Mouse (Mus musculus): ENCODE results near the gene Mthfr. TPM values are rescaled to one million over a fixed set of nuclear protein-coding genes. Genes with fewer than 3 reads are reported as not detected.

Gene Mthfr
- polyA plus RNA-seq, 1 experiment from 2014 or later, result 18.7 TPM

GRCm38 (mm10) chr4:148074521-148075189, 35.8 kb downstream of the Mthfr start:
- H3K4me2 ChIP-seq (replicated peaks), result peak overlapping the region; percentile 51
- H3K9ac ChIP-seq, result no peak overlapping the region
- H3K27ac ChIP-seq, result no peak overlapping the region
- DNase-seq (ENCODE audit: low spot score), result no peak
- ATAC-seq (ENCODE audit: low FRiP score), result no peak
- no peaks in the 10 kb centered on the region for H3K36me3 ChIP-seq (replicated peaks; ENCODE audit: control insufficient read depth, insufficient read depth)
- peaks cover 3% of the 10 kb centered on the region; the same call in 1 of the 2 replicates for H3K4me1 ChIP-seq (replicated peaks; ENCODE audit: control insufficient read depth, insufficient read depth, low read length)
- 50% methylated on average over 17 of the region's 17 CpGs for whole genome bisulfite sequencing
- peak overlapping the region; percentile 22 for H3K4me3 ChIP-seq (replicated peaks; ENCODE audit: low read length)
- no peaks in the 10 kb centered on the region for H3K9me3 ChIP-seq (ENCODE audit: control insufficient read depth, low read length)
- no peaks in the 10 kb centered on the region for H3K27me3 ChIP-seq (ENCODE audit: control insufficient read depth, insufficient read depth, low read length)

GRCm38 (mm10) chr4:148075259-148075658, 36.4 kb downstream of the Mthfr start:
- peaks cover 3% of the 10 kb centered on the region; the same call in 1 of the 2 replicates for H3K4me1 ChIP-seq (replicated peaks; ENCODE audit: control insufficient read depth, insufficient read depth, low read length)
- H3K27ac ChIP-seq, result no peak overlapping the region
- H3K9ac ChIP-seq, result peak overlapping the region; percentile 31; the same call in 1 of the 2 replicates
- H3K9me3 ChIP-seq (ENCODE audit: control insufficient read depth, low read length), result no peaks in the 10 kb centered on the region
- peak; percentile 74 for DNase-seq (ENCODE audit: low spot score)
- no peaks in the 10 kb centered on the region for H3K36me3 ChIP-seq (replicated peaks; ENCODE audit: control insufficient read depth, insufficient read depth)
- ATAC-seq (ENCODE audit: low FRiP score), result no peak
- H3K27me3 ChIP-seq (ENCODE audit: control insufficient read depth, insufficient read depth, low read length), result no peaks in the 10 kb centered on the region
- 44% methylated on average over 21 of the region's 21 CpGs for WGBS
- peak overlapping the region; percentile 51 for H3K4me2 ChIP-seq (replicated peaks)
- peak overlapping the region; percentile 22 for H3K4me3 ChIP-seq (replicated peaks; ENCODE audit: low read length)

GRCm38 (mm10) chr4:148075881-148076280, 37.0 kb downstream of the Mthfr start:
- H3K4me2 ChIP-seq (replicated peaks), result no peak overlapping the region
- DNase-seq (ENCODE audit: low spot score) (no peak), ATAC-seq (ENCODE audit: low FRiP score) (no peak)
- H3K27ac ChIP-seq, result no peak overlapping the region
- H3K27me3 ChIP-seq (ENCODE audit: control insufficient read depth, insufficient read depth, low read length), result no peaks in the 10 kb centered on the region
- no peaks in the 10 kb centered on the region for H3K9me3 ChIP-seq (ENCODE audit: control insufficient read depth, low read length)
- H3K4me3 ChIP-seq (replicated peaks; ENCODE audit: low read length), result no peak overlapping the region
- no peaks in the 10 kb centered on the region for H3K36me3 ChIP-seq (replicated peaks; ENCODE audit: control insufficient read depth, insufficient read depth)
- 88% methylated on average over 6 of the region's 6 CpGs for WGBS
- peaks cover 3% of the 10 kb centered on the region; the same call in 1 of the 2 replicates for H3K4me1 ChIP-seq (replicated peaks; ENCODE audit: control insufficient read depth, insufficient read depth, low read length)
- 0 out of 2 replicates have a peak overlapping the region, but pooled peaks have one; percentile 31 for H3K9ac ChIP-seq

GRCm38 (mm10) chr4:148079212-148079611, 40.3 kb downstream of the Mthfr start:
- H3K36me3 ChIP-seq (replicated peaks; ENCODE audit: control insufficient read depth, insufficient read depth), result no peaks in the 10 kb centered on the region
- H3K4me1 ChIP-seq (replicated peaks; ENCODE audit: control insufficient read depth, insufficient read depth, low read length), result peaks cover 3% of the 10 kb centered on the region; the same call in 1 of the 2 replicates
- H3K4me3 ChIP-seq (replicated peaks; ENCODE audit: low read length), result no peak overlapping the region
- H3K27ac ChIP-seq, result no peak overlapping the region
- no peak overlapping the region for H3K4me2 ChIP-seq (replicated peaks)
- DNase-seq (ENCODE audit: low spot score) (no peak), ATAC-seq (ENCODE audit: low FRiP score) (no peak)
- H3K9me3 ChIP-seq (ENCODE audit: control insufficient read depth, low read length), result no peaks in the 10 kb centered on the region
- no peak overlapping the region for H3K9ac ChIP-seq
- H3K27me3 ChIP-seq (ENCODE audit: control insufficient read depth, insufficient read depth, low read length), result no peaks in the 10 kb centered on the region
- 64% methylated on average over 6 of the region's 6 CpGs for WGBS

GRCm38 (mm10) chr4:148079944-148080596, 41.2 kb downstream of the Mthfr start:
- H3K27ac ChIP-seq, result no peak overlapping the region
- H3K4me3 ChIP-seq (replicated peaks; ENCODE audit: low read length), result no peak overlapping the region
- ATAC-seq (ENCODE audit: low FRiP score) (no peak), DNase-seq (ENCODE audit: low spot score) (no peak)
- H3K4me1 ChIP-seq (replicated peaks; ENCODE audit: control insufficient read depth, insufficient read depth, low read length), result peaks cover 3% of the 10 kb centered on the region; the same call in 1 of the 2 replicates
- no peaks in the 10 kb centered on the region for H3K9me3 ChIP-seq (ENCODE audit: control insufficient read depth, low read length)
- H3K4me2 ChIP-seq (replicated peaks), result no peak overlapping the region
- H3K9ac ChIP-seq, result no peak overlapping the region
- no peaks in the 10 kb centered on the region for H3K27me3 ChIP-seq (ENCODE audit: control insufficient read depth, insufficient read depth, low read length)
- 87% methylated on average over 8 of the region's 8 CpGs for WGBS
- H3K36me3 ChIP-seq (replicated peaks; ENCODE audit: control insufficient read depth, insufficient read depth), result no peaks in the 10 kb centered on the region

GRCm38 (mm10) chr4:148080597-148080973, 41.7 kb downstream of the Mthfr start:
- no peak overlapping the region for H3K4me3 ChIP-seq (replicated peaks; ENCODE audit: low read length)
- ATAC-seq (ENCODE audit: low FRiP score) (no peak), DNase-seq (ENCODE audit: low spot score) (no peak)
- WGBS, result 82% methylated on average over 1 of the region's 1 CpGs
- no peak overlapping the region for H3K4me2 ChIP-seq (replicated peaks)
- no peaks in the 10 kb centered on the region for H3K4me1 ChIP-seq (replicated peaks; ENCODE audit: control insufficient read depth, insufficient read depth, low read length)
- no peaks in the 10 kb centered on the region for H3K27me3 ChIP-seq (ENCODE audit: control insufficient read depth, insufficient read depth, low read length)
- no peaks in the 10 kb centered on the region for H3K36me3 ChIP-seq (replicated peaks; ENCODE audit: control insufficient read depth, insufficient read depth)
- no peaks in the 10 kb centered on the region for H3K9me3 ChIP-seq (ENCODE audit: control insufficient read depth, low read length)
- no peak overlapping the region for H3K27ac ChIP-seq
- no peak overlapping the region for H3K9ac ChIP-seq

GRCm38 (mm10) chr4:148081201-148081600, 42.3 kb downstream of the Mthfr start:
- no peaks in the 10 kb centered on the region for H3K9me3 ChIP-seq (ENCODE audit: control insufficient read depth, low read length)
- no peak overlapping the region for H3K4me3 ChIP-seq (replicated peaks; ENCODE audit: low read length)
- H3K27me3 ChIP-seq (ENCODE audit: control insufficient read depth, insufficient read depth, low read length), result no peaks in the 10 kb centered on the region
- DNase-seq (ENCODE audit: low spot score) (no peak), ATAC-seq (ENCODE audit: low FRiP score) (no peak)
- no peak overlapping the region for H3K9ac ChIP-seq
- 93% methylated on average over 10 of the region's 10 CpGs for WGBS
- H3K36me3 ChIP-seq (replicated peaks; ENCODE audit: control insufficient read depth, insufficient read depth), result no peaks in the 10 kb centered on the region
- H3K27ac ChIP-seq, result no peak overlapping the region
- no peaks in the 10 kb centered on the region for H3K4me1 ChIP-seq (replicated peaks; ENCODE audit: control insufficient read depth, insufficient read depth, low read length)
- no peak overlapping the region for H3K4me2 ChIP-seq (replicated peaks)

- WGBS, result 58% methylated on average over 12 of the region's 12 CpGs
These were observed 43.6 kb downstream of the Mthfr start for GRCm38 (mm10) chr4:148082257-148083044.

More at GRCm38 (mm10) chr4:148082257-148083044, 43.6 kb downstream of the Mthfr start:
- no peaks in the 10 kb centered on the region for H3K27me3 ChIP-seq (ENCODE audit: control insufficient read depth, insufficient read depth, low read length)
- H3K4me3 ChIP-seq (replicated peaks; ENCODE audit: low read length), result no peak overlapping the region
- no peak for ATAC-seq (ENCODE audit: low FRiP score)
- no peaks in the 10 kb centered on the region for H3K9me3 ChIP-seq (ENCODE audit: control insufficient read depth, low read length)
- peak; percentile 47 for DNase-seq (ENCODE audit: low spot score)
- H3K36me3 ChIP-seq (replicated peaks; ENCODE audit: control insufficient read depth, insufficient read depth), result no peaks in the 10 kb centered on the region
- H3K27ac ChIP-seq, result no peak overlapping the region
- H3K4me2 ChIP-seq (replicated peaks), result no peak overlapping the region
- H3K9ac ChIP-seq, result no peak overlapping the region
- 0 out of 2 replicates have a peak, but pooled peaks cover 2% of the 10 kb centered on the region for H3K4me1 ChIP-seq (replicated peaks; ENCODE audit: control insufficient read depth, insufficient read depth, low read length)
